Mouse (Mus musculus) hindbrain, postnatal 0 days (tissue): ENCODE results near the gene Hscb. TPM values are rescaled to one million over a fixed set of nuclear protein-coding genes. Genes with fewer than 3 reads are reported as not detected.
"Not testable (repeated sequence)": the region's sequence is repeated elsewhere in the genome, so short reads cannot be mapped to it uniquely, and the experiment has no call there.

Source experiments
- ATAC-seq: fragments of 200-750 bp; cut with Nextera tagmentation; 2 replicates; pipeline ENCODE4 v1.8.0; 2017; ENCODE audit warnings: mild to moderate bottlenecking, moderate TSS enrichment, moderate library complexity
- DNase-seq: peaks from one replicate; pipeline ENCODE4 v3.0.0-alpha.2; 2015; ENCODE audit warnings: low spot score
- H3K27ac ChIP-seq: fragments of 300-500 bp; sonication (generic); 2 replicates; pipeline ENCODE4 v1.5.1; 2014; ENCODE audit warnings: mild to moderate bottlenecking
- H3K27me3 ChIP-seq: fragments of 300-500 bp; sonication (generic); 2 replicates; pipeline ENCODE4 v1.6.1; 2014; ENCODE audit warnings: low read length, mixed read lengths; ENCODE audit not compliant: insufficient read depth
- H3K36me3 ChIP-seq: fragments of 300-500 bp; sonication (generic); 2 replicates; pipeline ENCODE4 v1.6.1; 2014; ENCODE audit warnings: low read length, mixed read lengths; ENCODE audit not compliant: insufficient read depth
- H3K4me1 ChIP-seq: fragments of 300-500 bp; sonication (generic); 2 replicates; pipeline ENCODE4 v1.6.1; 2014; ENCODE audit warnings: antibody characterized with exemption, low read length, mixed read lengths; ENCODE audit not compliant: insufficient read depth
- H3K4me2 ChIP-seq: fragments of 300-500 bp; sonication (generic); 2 replicates; pipeline ENCODE4 v1.6.1; 2014; ENCODE audit warnings: low read depth, mild to moderate bottlenecking, low read length, moderate library complexity, mixed read lengths
- H3K4me3 ChIP-seq: fragments of 300-500 bp; sonication (generic); 2 replicates; pipeline ENCODE4 v1.5.1; 2014; ENCODE audit warnings: low read length
- H3K9ac ChIP-seq: fragments of 300-500 bp; sonication (generic); replicated peaks from 2 replicates; pipeline ENCODE4 v1.6.1; 2014; ENCODE audit warnings: mild to moderate bottlenecking, low read length, moderate library complexity, mixed read lengths
- H3K9me3 ChIP-seq: fragments of 300-500 bp; sonication (generic); 2 replicates; pipeline ENCODE4 v1.6.1; 2016; ENCODE audit warnings: low read length, mixed read lengths
- CTCF ChIP-seq: IDR thresholded peaks from 2 replicates; pipeline ENCODE4 v1.5.1; 2016; ENCODE audit warnings: antibody characterized with exemption, control low read depth, low read depth
- WGBS: fragments of 180-500 bp; shearing (Covaris S2); extraction: QIAGEN DNeasy Blood & Tissue Kit; methylation state at CpG from one replicate; pipeline ENCODE4 v1.1.7; 2014; 5-methylcytosine and 5-hydroxymethylcytosine counted together
- polyA plus RNA-seq: library from polyadenylated mRNA; unstranded; fragments of >200 nt; fragmentation: Nextera tagmentation; extraction: Ambion mirVana; gene quantifications from 2 replicates; pipeline ENCODE4 v1.2.1, GENCODE M21; 2015
- total RNA-seq: library from RNA; depleted of rRNA; stranded (reverse); fragments of >200 nt; gene quantifications from 2 replicates; pipeline ENCODE4 v1.2.3, GENCODE M21; 2014

Gene Hscb
- total and polyA plus RNA-seq, 2 experiments from 2014 or later, result 10.5 to 12.0 TPM

GRCm38 (mm10) chr5:110857091-110857490 is 17.5 kb upstream of the Hscb start:
- DNase-seq (no peak), ATAC-seq (no peak)
- no peaks in the 10 kb centered on the region for H3K27me3 ChIP-seq
- no peak for TF ChIP-seq CTCF
- no peak overlapping the region for H3K9ac ChIP-seq
- no peak overlapping the region for H3K27ac ChIP-seq
- H3K36me3 ChIP-seq, result no peaks in the 10 kb centered on the region
- 90% methylated on average over 5 of the region's 5 CpGs for WGBS
- no peaks in the 10 kb centered on the region for H3K9me3 ChIP-seq
- no peak overlapping the region for H3K4me3 ChIP-seq
- H3K4me2 ChIP-seq, result no peak overlapping the region
- no peaks in the 10 kb centered on the region for H3K4me1 ChIP-seq

- Histone ChIP-seq H3K9ac (no peak overlapping the region), H3K4me2 (no peak overlapping the region), H3K4me3 (no peak overlapping the region), H3K9me3 (no peaks in the 10 kb centered on the region), H3K4me1 (no peaks in the 10 kb centered on the region), H3K27me3 (no peaks in the 10 kb centered on the region), H3K27ac (no peak overlapping the region), H3K36me3 (no peaks in the 10 kb centered on the region)
- 86% methylated on average over 1 of the region's 1 CpGs for WGBS
- DNase-seq (no peak), ATAC-seq (no peak)
- TF ChIP-seq CTCF, result 0 out of 2 replicates have a peak, but pooled peaks have one; percentile 11
Observed at GRCm38 (mm10) chr5:110852990-110853389, 13.4 kb upstream of the Hscb start.

GRCm38 (mm10) chr5:110841046-110841862 is 1.7 kb upstream of the Hscb start:
- no peaks in the 10 kb centered on the region for H3K27me3 ChIP-seq
- no peaks in the 10 kb centered on the region for H3K9me3 ChIP-seq
- no peak for TF ChIP-seq CTCF
- ATAC-seq, result no peak
- 95% methylated on average over 14 of the region's 14 CpGs for WGBS
- H3K4me1 ChIP-seq, result no peaks in the 10 kb centered on the region
- no peak overlapping the region for H3K4me3 ChIP-seq
- H3K4me2 ChIP-seq, result no peak overlapping the region
- H3K27ac ChIP-seq, result no peak overlapping the region
- H3K36me3 ChIP-seq, result no peaks in the 10 kb centered on the region
- DNase-seq, result no peak
- H3K9ac ChIP-seq, result no peak overlapping the region

GRCm38 (mm10) chr5:110840465-110840864 is 888 bp upstream of the Hscb start:
- Histone ChIP-seq H3K27ac (no peak overlapping the region), H3K4me2 (peak overlapping the region; percentile 91), H3K4me3 (peak overlapping the region; percentile 60), H3K9me3 (no peaks in the 10 kb centered on the region), H3K9ac (peak overlapping the region; percentile 33; the same call in 1 of the 2 replicates), H3K4me1 (no peaks in the 10 kb centered on the region), H3K36me3 (no peaks in the 10 kb centered on the region), H3K27me3 (no peaks in the 10 kb centered on the region)
- ATAC-seq (no peak), DNase-seq (peak; percentile 40)
- peak; percentile 57 for TF ChIP-seq CTCF
- WGBS, result 11% methylated on average over 4 of the region's 4 CpGs

- Histone ChIP-seq H3K36me3 (no peaks in the 10 kb centered on the region), H3K27me3 (no peaks in the 10 kb centered on the region), H3K9me3 (no peaks in the 10 kb centered on the region), H3K4me3 (peak overlapping the region; percentile 60), H3K27ac (peak overlapping the region; percentile 42; the same call in 1 of the 2 replicates), H3K9ac (peak overlapping the region; percentile 60), H3K4me2 (peak overlapping the region; percentile 91), H3K4me1 (no peaks in the 10 kb centered on the region)
- 8% methylated on average over 28 of the region's 28 CpGs for WGBS
- DNase-seq (no peak), ATAC-seq (peak; percentile 87)
- no peak for TF ChIP-seq CTCF
Observed at GRCm38 (mm10) chr5:110839038-110839677, 419 bp downstream of the Hscb start.

- ATAC-seq, H3K36me3 ChIP-seq, H3K4me1 ChIP-seq, H3K4me2 ChIP-seq, H3K9me3 ChIP-seq, H3K4me3 ChIP-seq, H3K27me3 ChIP-seq, H3K27ac ChIP-seq, H3K9ac ChIP-seq, DNase-seq: not testable (repeated sequence)
- WGBS, result 92% methylated on average over 5 of the region's 5 CpGs
Observed at GRCm38 (mm10) chr5:110838016-110838415, 1.6 kb downstream of the Hscb start.

- WGBS, result 24% methylated on average over 3 of the region's 3 CpGs
- ATAC-seq, result no peak
- H3K9ac ChIP-seq, result no peak overlapping the region
- peak; percentile 72 for DNase-seq
- peak; percentile 84 for TF ChIP-seq CTCF
- H3K4me2 ChIP-seq, result no peak overlapping the region
- no peaks in the 10 kb centered on the region for H3K9me3 ChIP-seq
- H3K27me3 ChIP-seq, result no peaks in the 10 kb centered on the region
- H3K36me3 ChIP-seq, result no peaks in the 10 kb centered on the region
- no peak overlapping the region for H3K4me3 ChIP-seq
- H3K27ac ChIP-seq, result no peak overlapping the region
- H3K4me1 ChIP-seq, result no peaks in the 10 kb centered on the region
Observed at GRCm38 (mm10) chr5:110835959-110836358, 3.6 kb downstream of the Hscb start.
